Mouse (Mus musculus): ENCODE measurements around the gene Klhl5. TPM values are rescaled to one million over a fixed set of nuclear protein-coding genes. Genes with fewer than 3 reads are reported as not detected.

Klhl5 gene
- polyA plus RNA-seq (2014; fragmentation: Illumina TruSeq; extraction: RNeasy Lipid Tissue Mini Kit (QIAGEN cat#74804); ENCODE audit: insufficient read depth, low read depth, low replicate concordance) = 118 TPM

GRCm38 (mm10) chr5:65106876-65107772, at the start of gene Klhl5:
TSS of gene Klhl5 (plus strand) at chr5:65107539.

DNA sequence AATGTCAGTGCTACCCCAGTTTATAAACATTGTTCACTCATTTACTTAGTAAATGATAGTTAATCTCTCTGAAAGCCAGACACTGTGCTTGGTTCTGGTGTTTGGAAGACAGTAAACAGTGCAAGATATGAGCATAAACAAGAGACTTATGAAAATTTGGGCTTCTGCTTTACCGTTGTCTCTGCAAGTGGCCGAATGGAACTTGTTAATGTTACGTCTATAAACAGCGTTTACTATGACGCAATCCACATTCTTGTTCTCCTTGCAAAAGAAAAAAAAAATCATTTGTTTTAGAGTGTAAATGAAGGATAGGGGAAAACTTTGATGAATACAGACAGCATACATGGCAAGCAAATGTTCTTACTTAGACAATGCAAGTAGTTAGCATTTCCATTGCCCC, 15.4 kb upstream of the Klhl5 start, which contains the start of gene Tmem156:
Gene Tmem156 (minus strand): TSS at position 212 of the 400 bp plus-strand sequence.

DNA sequence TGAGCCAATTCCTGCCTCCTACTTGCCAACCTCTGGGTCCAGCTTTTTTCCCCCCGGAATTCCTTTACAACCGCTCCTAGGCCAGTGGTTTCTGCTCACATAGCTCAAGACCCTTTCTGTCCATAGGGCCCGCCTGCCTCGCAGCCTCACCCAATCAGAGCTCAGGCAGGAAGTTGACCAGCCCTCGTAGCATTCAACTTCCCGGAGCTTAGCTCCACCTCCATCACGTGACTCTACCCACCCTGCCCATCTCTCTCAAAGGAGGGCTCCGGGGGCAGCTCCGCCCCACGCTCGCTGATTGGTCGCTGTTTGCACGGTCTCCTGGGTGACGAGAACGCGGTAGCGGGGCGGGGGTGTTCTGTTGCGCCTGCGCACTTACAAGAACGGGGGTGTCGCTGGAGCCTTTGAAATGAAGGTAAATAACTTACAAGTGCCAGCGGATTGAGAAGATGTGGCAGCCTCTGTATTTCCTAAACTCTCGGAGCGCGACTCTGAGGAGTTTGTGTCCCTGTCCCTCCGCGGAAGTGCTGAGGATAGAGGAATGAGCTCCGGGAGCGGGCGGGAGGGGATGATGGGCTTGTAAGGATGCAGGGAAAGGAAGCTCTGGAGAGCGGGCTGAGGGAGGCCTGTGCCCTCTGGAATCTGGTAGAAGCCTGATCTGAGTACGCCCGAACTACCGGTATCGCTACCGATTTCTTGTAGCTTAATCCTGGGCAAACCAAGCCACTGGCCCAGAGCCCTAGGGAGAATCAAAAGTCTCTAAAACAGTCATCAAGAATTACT, 92.2 kb downstream of the Klhl5 start, which contains the start of gene Wdr19:
Gene Wdr19 (plus strand): TSS at position 351 of the 783 bp plus-strand sequence.

Other genes starting within 250 kb of the Klhl5 start
- 2.8 TPM for gene Tlr1, start 174.0 kb upstream of the Klhl5 start, polyA plus RNA-seq (2014; fragmentation: Illumina TruSeq; extraction: RNeasy Lipid Tissue Mini Kit (QIAGEN cat#74804); ENCODE audit: insufficient read depth, low read depth, low replicate concordance)
- gene Tlr6, start 147.4 kb upstream of the Klhl5 start, polyA plus RNA-seq (2014; fragmentation: Illumina TruSeq; extraction: RNeasy Lipid Tissue Mini Kit (QIAGEN cat#74804); ENCODE audit: insufficient read depth, low read depth, low replicate concordance) = 1.1 TPM
- gene Fam114a1, start 137.5 kb upstream of the Klhl5 start, polyA plus RNA-seq (2014; fragmentation: Illumina TruSeq; extraction: RNeasy Lipid Tissue Mini Kit (QIAGEN cat#74804); ENCODE audit: insufficient read depth, low read depth, low replicate concordance) = 15.2 TPM
- gene Tmem156, start 15.4 kb upstream of the Klhl5 start, polyA plus RNA-seq (2014; fragmentation: Illumina TruSeq; extraction: RNeasy Lipid Tissue Mini Kit (QIAGEN cat#74804); ENCODE audit: insufficient read depth, low read depth, low replicate concordance) = 2.6 TPM
- gene Wdr19, start 92.2 kb downstream of the Klhl5 start, polyA plus RNA-seq (2014; fragmentation: Illumina TruSeq; extraction: RNeasy Lipid Tissue Mini Kit (QIAGEN cat#74804); ENCODE audit: insufficient read depth, low read depth, low replicate concordance) = 6.4 TPM
- gene Rfc1, start 228.1 kb downstream of the Klhl5 start, polyA plus RNA-seq (2014; fragmentation: Illumina TruSeq; extraction: RNeasy Lipid Tissue Mini Kit (QIAGEN cat#74804); ENCODE audit: insufficient read depth, low read depth, low replicate concordance) = 11.2 TPM
- 0.54 TPM for gene Klb, start 240.8 kb downstream of the Klhl5 start, polyA plus RNA-seq (2014; fragmentation: Illumina TruSeq; extraction: RNeasy Lipid Tissue Mini Kit (QIAGEN cat#74804); ENCODE audit: insufficient read depth, low read depth, low replicate concordance)